Mouse (Mus musculus) thymus, postnatal 4 days (tissue): ENCODE measurements around the gene Kir3dl1.
"Not testable (repeated sequence)": the region's sequence is repeated elsewhere in the genome, so short reads cannot be mapped to it uniquely, and the experiment has no call there.

Experiments used
- DNase-seq: peaks from one replicate; pipeline ENCODE4 v3.0.0; 2021

Gene Kir3dl1

GRCm38 (mm10) chrX:136517699-136518098 lies at the start of gene Kir3dl1:
TSS of gene Kir3dl1 (plus strand) at chrX:136517999.
- not testable (repeated sequence) for DNase-seq

- not testable (repeated sequence) for DNase-seq
Observed at GRCm38 (mm10) chrX:136543956-136544355, 26.2 kb downstream of the Kir3dl1 start, which contains the start of gene Kir3dl2. TSS of gene Kir3dl2 (minus strand) at chrX:136544056.

GRCm38 (mm10) chrX:136569094-136569493 lies 51.3 kb downstream of the Kir3dl1 start:
- not testable (repeated sequence) for DNase-seq
